Mouse (Mus musculus): ENCODE data around the gene Lmx1b. TPM values are rescaled to one million over a fixed set of nuclear protein-coding genes. Genes with fewer than 3 reads are reported as not detected.

Gene Lmx1b
- polyA plus RNA-seq, 1 experiment from 2014 or later: not detected

GRCm38 (mm10) chr2:33558233-33558632 is 82.1 kb downstream of the Lmx1b start:
- WGBS: 8% methylated on average over 6 of the region's 6 CpGs
- peak; percentile 45; the same call in 1 of the 2 replicates for ATAC-seq

GRCm38 (mm10) chr2:33555573-33555972 is 84.7 kb downstream of the Lmx1b start:
- ATAC-seq: no peak
- H3K9ac ChIP-seq (replicated peaks; ENCODE audit: low read depth, low read length): no peak overlapping the region
- H3K9me3 ChIP-seq (ENCODE audit: control insufficient read depth, low read length): no peaks in the 10 kb centered on the region
- 0 out of 2 replicates have a peak, but pooled peaks cover 4% of the 10 kb centered on the region for H3K27me3 ChIP-seq (replicated peaks; ENCODE audit: control insufficient read depth, insufficient read depth, low read length)
- no peak overlapping the region for H3K4me2 ChIP-seq (ENCODE audit: low read length)
- 71% methylated on average over 8 of the region's 8 CpGs for WGBS
- H3K4me1 ChIP-seq (replicated peaks; ENCODE audit: control insufficient read depth, insufficient read depth, low read length): peaks cover 4% of the 10 kb centered on the region; the same call in 1 of the 2 replicates
- no peaks in the 10 kb centered on the region for H3K36me3 ChIP-seq (ENCODE audit: control insufficient read depth, insufficient read depth)
- no peak overlapping the region for H3K4me3 ChIP-seq (replicated peaks; ENCODE audit: low read length)
- no peak overlapping the region for H3K27ac ChIP-seq (ENCODE audit: low read length)

More at GRCm38 (mm10) chr2:33558233-33558632, 82.1 kb downstream of the Lmx1b start:
- H3K27ac ChIP-seq (ENCODE audit: low read length): no peak overlapping the region
- no peaks in the 10 kb centered on the region for H3K36me3 ChIP-seq (ENCODE audit: control insufficient read depth, insufficient read depth)
- peaks cover 4% of the 10 kb centered on the region; the same call in 1 of the 2 replicates for H3K27me3 ChIP-seq (replicated peaks; ENCODE audit: control insufficient read depth, insufficient read depth, low read length)
- H3K4me1 ChIP-seq (replicated peaks; ENCODE audit: control insufficient read depth, insufficient read depth, low read length): peaks cover 4% of the 10 kb centered on the region; the same call in 1 of the 2 replicates
- H3K9ac ChIP-seq (replicated peaks; ENCODE audit: low read depth, low read length): no peak overlapping the region
- H3K4me3 ChIP-seq (replicated peaks; ENCODE audit: low read length): no peak overlapping the region
- H3K9me3 ChIP-seq (ENCODE audit: control insufficient read depth, low read length): no peaks in the 10 kb centered on the region
- H3K4me2 ChIP-seq (ENCODE audit: low read length): no peak overlapping the region

- Histone ChIP-seq H3K4me3 (replicated peaks; ENCODE audit: low read length) (no peak overlapping the region), H3K9ac (replicated peaks; ENCODE audit: low read depth, low read length) (no peak overlapping the region), H3K9me3 (ENCODE audit: control insufficient read depth, low read length) (no peaks in the 10 kb centered on the region), H3K27ac (ENCODE audit: low read length) (no peak overlapping the region), H3K4me1 (replicated peaks; ENCODE audit: control insufficient read depth, insufficient read depth, low read length) (peaks cover under 1% of the 10 kb centered on the region), H3K36me3 (ENCODE audit: control insufficient read depth, insufficient read depth) (no peaks in the 10 kb centered on the region), H3K4me2 (ENCODE audit: low read length) (no peak overlapping the region), H3K27me3 (replicated peaks; ENCODE audit: control insufficient read depth, insufficient read depth, low read length) (no peaks in the 10 kb centered on the region)
- no peak for ATAC-seq
- 61% methylated on average over 5 of the region's 5 CpGs for WGBS
Observed at GRCm38 (mm10) chr2:33552672-33553071, 87.6 kb downstream of the Lmx1b start.

GRCm38 (mm10) chr2:33547595-33547994 is 92.7 kb downstream of the Lmx1b start:
- Histone ChIP-seq H3K27ac (ENCODE audit: low read length) (peak overlapping the region; percentile 93), H3K4me3 (replicated peaks; ENCODE audit: low read length) (no peak overlapping the region), H3K4me2 (ENCODE audit: low read length) (no peak overlapping the region), H3K36me3 (ENCODE audit: control insufficient read depth, insufficient read depth) (no peaks in the 10 kb centered on the region), H3K4me1 (replicated peaks; ENCODE audit: control insufficient read depth, insufficient read depth, low read length) (peaks cover 37% of the 10 kb centered on the region), H3K9me3 (ENCODE audit: control insufficient read depth, low read length) (no peaks in the 10 kb centered on the region), H3K9ac (replicated peaks; ENCODE audit: low read depth, low read length) (no peak overlapping the region), H3K27me3 (replicated peaks; ENCODE audit: control insufficient read depth, insufficient read depth, low read length) (0 out of 2 replicates have a peak, but pooled peaks cover 5% of the 10 kb centered on the region)
- ATAC-seq: no peak
- 95% methylated on average over 2 of the region's 2 CpGs for WGBS

- H3K9ac ChIP-seq (replicated peaks; ENCODE audit: low read depth, low read length): peak overlapping the region; percentile 38; the same call in 1 of the 2 replicates
- H3K36me3 ChIP-seq (ENCODE audit: control insufficient read depth, insufficient read depth): no peaks in the 10 kb centered on the region
- peaks cover 37% of the 10 kb centered on the region for H3K4me1 ChIP-seq (replicated peaks; ENCODE audit: control insufficient read depth, insufficient read depth, low read length)
- peak; percentile 69 for ATAC-seq
- H3K9me3 ChIP-seq (ENCODE audit: control insufficient read depth, low read length): no peaks in the 10 kb centered on the region
- H3K27ac ChIP-seq (ENCODE audit: low read length): peak overlapping the region; percentile 93
- H3K4me2 ChIP-seq (ENCODE audit: low read length): peak overlapping the region; percentile 36
- no peak overlapping the region for H3K4me3 ChIP-seq (replicated peaks; ENCODE audit: low read length)
- H3K27me3 ChIP-seq (replicated peaks; ENCODE audit: control insufficient read depth, insufficient read depth, low read length): peaks cover 8% of the 10 kb centered on the region; the same call in 1 of the 2 replicates
- 9% methylated on average over 6 of the region's 6 CpGs for WGBS
Observed at GRCm38 (mm10) chr2:33546879-33547278, 93.4 kb downstream of the Lmx1b start.

GRCm38 (mm10) chr2:33546051-33546450 is 94.3 kb downstream of the Lmx1b start:
- Histone ChIP-seq H3K4me2 (ENCODE audit: low read length) (no peak overlapping the region), H3K4me3 (replicated peaks; ENCODE audit: low read length) (no peak overlapping the region), H3K9me3 (ENCODE audit: control insufficient read depth, low read length) (no peaks in the 10 kb centered on the region), H3K27ac (ENCODE audit: low read length) (peak overlapping the region; percentile 93), H3K27me3 (replicated peaks; ENCODE audit: control insufficient read depth, insufficient read depth, low read length) (peaks cover 12% of the 10 kb centered on the region; the same call in 1 of the 2 replicates), H3K36me3 (ENCODE audit: control insufficient read depth, insufficient read depth) (no peaks in the 10 kb centered on the region), H3K9ac (replicated peaks; ENCODE audit: low read depth, low read length) (no peak overlapping the region), H3K4me1 (replicated peaks; ENCODE audit: control insufficient read depth, insufficient read depth, low read length) (peaks cover 37% of the 10 kb centered on the region)
- WGBS: 68% methylated on average over 5 of the region's 5 CpGs
- ATAC-seq: no peak

GRCm38 (mm10) chr2:33544781-33545566 is 95.3 kb downstream of the Lmx1b start:
- Histone ChIP-seq H3K9ac (replicated peaks; ENCODE audit: low read depth, low read length) (peak overlapping the region; percentile 75), H3K36me3 (ENCODE audit: control insufficient read depth, insufficient read depth) (no peaks in the 10 kb centered on the region), H3K27me3 (replicated peaks; ENCODE audit: control insufficient read depth, insufficient read depth, low read length) (peaks cover 12% of the 10 kb centered on the region; the same call in 1 of the 2 replicates), H3K4me3 (replicated peaks; ENCODE audit: low read length) (peak overlapping the region; percentile 58), H3K4me2 (ENCODE audit: low read length) (peak overlapping the region; percentile 89), H3K9me3 (ENCODE audit: control insufficient read depth, low read length) (no peaks in the 10 kb centered on the region), H3K4me1 (replicated peaks; ENCODE audit: control insufficient read depth, insufficient read depth, low read length) (peaks cover 37% of the 10 kb centered on the region), H3K27ac (ENCODE audit: low read length) (peak overlapping the region; percentile 92)
- no peak for ATAC-seq
- 23% methylated on average over 16 of the region's 16 CpGs for WGBS

GRCm38 (mm10) chr2:33544203-33544762 is 96.0 kb downstream of the Lmx1b start:
- under 1% methylated on average over 33 of the region's 43 CpGs for WGBS
- H3K36me3 ChIP-seq (ENCODE audit: control insufficient read depth, insufficient read depth): no peaks in the 10 kb centered on the region
- peaks cover 37% of the 10 kb centered on the region for H3K4me1 ChIP-seq (replicated peaks; ENCODE audit: control insufficient read depth, insufficient read depth, low read length)
- H3K27me3 ChIP-seq (replicated peaks; ENCODE audit: control insufficient read depth, insufficient read depth, low read length): peaks cover 16% of the 10 kb centered on the region; the same call in 1 of the 2 replicates
- ATAC-seq: no peak
- peak overlapping the region; percentile 89 for H3K4me2 ChIP-seq (ENCODE audit: low read length)
- peak overlapping the region; percentile 75 for H3K9ac ChIP-seq (replicated peaks; ENCODE audit: low read depth, low read length)
- H3K9me3 ChIP-seq (ENCODE audit: control insufficient read depth, low read length): no peaks in the 10 kb centered on the region
- H3K4me3 ChIP-seq (replicated peaks; ENCODE audit: low read length): peak overlapping the region; percentile 58
- H3K27ac ChIP-seq (ENCODE audit: low read length): peak overlapping the region; percentile 92

- peak; percentile 82 for ATAC-seq
- H3K9ac ChIP-seq (replicated peaks; ENCODE audit: low read depth, low read length): peak overlapping the region; percentile 75
- peak overlapping the region; percentile 58 for H3K4me3 ChIP-seq (replicated peaks; ENCODE audit: low read length)
- H3K36me3 ChIP-seq (ENCODE audit: control insufficient read depth, insufficient read depth): no peaks in the 10 kb centered on the region
- H3K4me2 ChIP-seq (ENCODE audit: low read length): peak overlapping the region; percentile 89
- peaks cover 37% of the 10 kb centered on the region for H3K4me1 ChIP-seq (replicated peaks; ENCODE audit: control insufficient read depth, insufficient read depth, low read length)
- under 1% methylated on average over 33 of the region's 38 CpGs for whole genome bisulfite sequencing
- no peaks in the 10 kb centered on the region for H3K9me3 ChIP-seq (ENCODE audit: control insufficient read depth, low read length)
- H3K27me3 ChIP-seq (replicated peaks; ENCODE audit: control insufficient read depth, insufficient read depth, low read length): peaks cover 19% of the 10 kb centered on the region; the same call in 1 of the 2 replicates
- peak overlapping the region; percentile 92 for H3K27ac ChIP-seq (ENCODE audit: low read length)
Observed at GRCm38 (mm10) chr2:33543429-33544202, 96.7 kb downstream of the Lmx1b start.
